Comparison of ENCODE assay signal across 8 mouse cellular contexts in genomic region chr13:73723081-73723668, GRCm38 (mm10). TPM values are rescaled to one million over a fixed set of nuclear protein-coding genes. Genes with fewer than 3 reads are reported as not detected.
A peak's percentile ranks its signal among the peaks of the same experiment; 100 is the strongest.
DNase-seq lines count a peak whose midpoint lies in the region.

No protein-coding gene starts in this region.

- peak; percentile 36 for DNase-seq in ovary, adult 18-20 months (ENCODE audit: low spot score)
- DNase-seq in ovary, postnatal 10 days (ENCODE audit: low spot score) = no peak
- DNase-seq in adrenal gland, adult 18-20 months (ENCODE audit: low spot score in 2 of 2) = peak; percentile 39 to 55
- peak; percentile 50 for DNase-seq in forelimb bud, embryonic 11.5 days (ENCODE audit: low read depth, low spot score)
- DNase-seq in kidney, adult 9 months = peak; percentile 91
- DNase-seq in lung, adult 18-20 months = peak; percentile 42 to 44
- peak; percentile 56 for DNase-seq in retina, postnatal 1 day
- DNase-seq in cerebellum, adult 9-10 months = no peak

RNA-seq across cellular contexts. Expression of gene Slc12a7, which starts 9.7 kb away (rescaled TPM):
- total RNA-seq in adrenal gland, adult 18-20 months (2021) = 10 to 100 TPM; 33.1 to 38.4 TPM

RNA-seq across cellular contexts. Expression of gene Slc6a19, which starts 18.5 kb away (rescaled TPM):
- under 1 TPM; 0.35 to 0.36 TPM for total RNA-seq in adrenal gland, adult 18-20 months (2021)

RNA-seq across cellular contexts. Expression of gene Slc6a18, which starts 45.4 kb away (rescaled TPM):
- total RNA-seq in adrenal gland, adult 18-20 months (2021) = under 1 TPM in 1 of 2 experiments, not detected in 1; 0.07 TPM

Comparison
In these comparisons a context has a peak if more than half of its experiments do, and no peak if none do; other contexts are left out.
1. DNase-seq: peak in ovary, adult 18-20 months (single experiment), adrenal gland, adult 18-20 months (2 of 2), forelimb bud, embryonic 11.5 days (single experiment), kidney, adult 9 months (single experiment), lung, adult 18-20 months (2 of 2) and retina, postnatal 1 day (single experiment); none in ovary, postnatal 10 days (single experiment) and cerebellum, adult 9-10 months (single experiment).